Mouse (Mus musculus) c-Kit-positive CD71-positive TER-119-negative erythroid progenitor cells, embryonic 14.5 days (primary cell): Measurements from ENCODE around the gene Gucd1.
"Not testable (repeated sequence)": the region's sequence is repeated elsewhere in the genome, so short reads cannot be mapped to it uniquely, and the experiment has no call there.

Experiments
- DNase-seq: peaks from one replicate; pipeline ENCODE4 v3.0.0-alpha.2; 2013; ENCODE audit warnings: low read depth

Gene Gucd1

GRCm38 (mm10) chr10:75365231-75365633 is 152.5 kb downstream of the Gucd1 start:
- DNase-seq: no peak

- DNase-seq: no peak
These were observed 153.0 kb downstream of the Gucd1 start for GRCm38 (mm10) chr10:75364796-75365195.

DNA sequence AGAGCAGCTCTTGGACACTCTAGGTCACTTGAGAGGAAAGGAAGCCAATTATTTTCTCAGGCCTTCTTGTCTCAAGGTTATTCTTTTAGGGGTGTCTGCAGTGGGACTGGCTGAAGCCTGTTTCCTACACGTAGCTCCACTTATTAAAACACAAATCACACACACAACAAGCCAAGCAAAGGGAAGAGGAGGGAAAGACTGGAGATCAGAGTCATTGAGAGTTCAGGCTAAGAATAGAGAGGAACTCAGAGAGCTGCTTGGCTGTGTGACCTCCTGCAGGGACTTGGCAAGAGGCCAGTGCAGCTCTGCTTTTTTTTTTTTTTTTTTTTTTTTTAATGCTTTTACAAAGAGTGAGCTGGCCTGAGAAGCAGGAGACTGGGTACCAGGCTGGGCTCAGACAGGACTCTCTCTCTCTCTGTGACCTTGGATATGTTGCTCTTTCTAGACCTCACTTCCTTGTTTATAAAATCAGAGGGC is 153.5 kb downstream of the Gucd1 start:
- not testable (repeated sequence) for DNase-seq

- no peak for DNase-seq
These were observed 162.4 kb downstream of the Gucd1 start for GRCm38 (mm10) chr10:75355341-75355740.

- not testable (repeated sequence) for DNase-seq
These were observed 163.9 kb downstream of the Gucd1 start for GRCm38 (mm10) chr10:75353838-75354241.

DNA sequence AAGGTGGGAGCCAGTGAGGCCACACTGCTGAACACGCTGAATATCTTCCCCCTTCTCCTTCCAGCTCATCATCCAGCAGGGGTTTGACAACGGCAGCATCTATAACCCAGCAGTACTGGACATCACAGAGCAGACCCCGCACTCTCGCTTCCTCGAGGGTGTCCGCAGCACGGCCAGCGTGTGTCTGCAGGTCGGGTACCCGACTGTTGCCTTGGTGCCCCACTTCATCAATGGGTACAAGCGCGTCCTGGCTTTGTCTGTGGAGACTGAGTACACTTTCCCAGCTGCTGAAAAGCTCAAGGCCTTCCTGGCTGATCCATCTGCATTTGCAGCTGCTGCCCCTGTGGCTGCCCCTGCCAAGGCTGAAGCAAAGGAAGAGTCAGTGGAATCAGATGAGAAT is 165.2 kb downstream of the Gucd1 start:
- DNase-seq: no peak

GRCm38 (mm10) chr10:75350564-75350963 is 167.2 kb downstream of the Gucd1 start:
- no peak for DNase-seq

DNA sequence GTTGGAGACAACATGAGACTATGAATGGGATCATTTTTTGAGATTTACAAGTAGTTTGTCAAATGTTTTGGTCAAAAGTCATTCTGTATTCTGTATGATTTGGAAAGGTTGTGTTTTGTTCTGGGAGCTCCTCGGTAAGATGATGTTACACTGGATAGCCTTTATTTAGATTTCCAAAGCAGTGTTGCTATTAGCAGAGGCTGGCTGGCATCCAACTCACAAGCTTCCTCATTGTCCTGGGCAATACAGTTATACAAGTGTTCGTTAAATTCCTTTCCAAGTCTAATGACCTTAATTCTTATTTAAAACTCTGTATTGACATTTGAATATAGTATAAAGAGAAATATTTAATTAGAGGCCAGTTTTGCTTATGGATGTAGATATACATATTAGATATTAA is 172.5 kb downstream of the Gucd1 start:
- DNase-seq: no peak

DNA sequence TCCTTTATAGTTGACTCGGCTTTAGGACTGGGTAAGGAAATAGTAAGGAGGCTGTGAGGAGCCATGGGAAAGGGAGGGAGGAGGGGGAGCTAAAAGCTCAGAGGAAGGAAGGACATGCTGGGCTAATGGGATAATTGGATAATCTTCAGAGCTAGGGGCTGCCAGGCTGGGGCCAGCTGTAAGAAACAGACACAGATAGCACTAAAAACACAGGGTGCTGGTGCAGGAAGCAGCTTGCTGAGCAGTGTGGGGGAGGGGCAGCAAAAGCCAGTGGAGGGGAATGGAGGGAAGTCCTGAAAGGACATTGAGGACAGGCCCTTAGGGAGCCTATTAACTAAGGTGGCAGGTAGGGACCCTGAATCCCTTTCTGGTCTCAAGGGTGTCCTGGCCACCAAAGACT is 173.2 kb downstream of the Gucd1 start:
- not testable (repeated sequence) for DNase-seq

GRCm38 (mm10) chr10:75341936-75342335 is 175.8 kb downstream of the Gucd1 start:
- DNase-seq: no peak

- DNase-seq: no peak
These were observed 178.4 kb downstream of the Gucd1 start for GRCm38 (mm10) chr10:75339377-75339776.

- DNase-seq: no peak
These were observed 178.9 kb downstream of the Gucd1 start for GRCm38 (mm10) chr10:75338852-75339251.

- no peak for DNase-seq
These were observed 180.5 kb downstream of the Gucd1 start for GRCm38 (mm10) chr10:75337231-75337630.

GRCm38 (mm10) chr10:75335075-75335474 is 182.7 kb downstream of the Gucd1 start:
- DNase-seq: no peak

DNA sequence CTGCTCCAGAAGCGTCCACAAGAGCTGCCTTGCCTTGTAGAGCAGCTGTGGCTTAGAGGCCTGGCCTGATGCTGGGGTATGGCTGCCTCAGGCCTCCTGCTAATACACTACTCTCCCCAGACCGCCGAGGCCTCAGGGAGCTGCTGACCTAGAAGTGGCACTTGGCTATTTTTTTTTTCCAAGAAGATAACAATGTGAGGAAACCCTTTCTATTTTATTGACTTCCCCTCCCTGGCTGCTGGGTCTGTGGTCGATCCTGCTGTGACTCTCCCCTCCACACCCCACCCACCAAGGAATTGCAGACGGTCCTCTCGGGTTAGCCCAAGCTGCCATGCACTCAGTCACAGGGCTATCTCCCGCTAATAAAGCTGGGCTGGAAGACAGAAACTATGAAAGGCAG is 183.6 kb downstream of the Gucd1 start:
- DNase-seq: no peak

DNA sequence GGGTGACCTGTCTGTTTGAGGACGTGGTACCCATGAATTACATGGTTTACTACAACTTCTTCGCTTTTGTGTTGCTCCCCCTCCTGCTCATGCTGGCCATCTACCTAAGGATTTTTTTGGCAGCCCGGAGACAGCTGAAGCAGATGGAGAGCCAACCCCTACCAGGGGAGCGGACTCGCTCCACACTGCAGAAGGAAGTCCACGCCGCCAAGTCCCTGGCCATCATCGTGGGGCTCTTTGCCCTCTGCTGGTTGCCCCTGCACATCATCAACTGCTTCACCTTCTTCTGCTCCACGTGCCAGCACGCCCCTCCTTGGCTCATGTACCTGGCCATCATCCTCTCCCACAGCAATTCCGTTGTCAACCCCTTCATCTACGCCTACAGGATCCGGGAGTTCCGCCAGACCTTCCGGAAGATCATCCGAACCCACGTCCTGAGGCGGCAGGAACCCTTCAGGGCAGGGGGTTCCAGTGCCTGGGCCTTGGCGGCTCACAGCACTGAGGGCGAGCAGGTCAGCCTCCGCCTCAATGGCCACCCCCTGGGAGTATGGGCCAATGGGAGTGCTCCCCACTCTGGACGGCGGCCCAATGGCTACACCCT is 184.5 kb downstream of the Gucd1 start:
- DNase-seq: no peak

- no peak for DNase-seq
These were observed 185.5 kb downstream of the Gucd1 start for GRCm38 (mm10) chr10:75332268-75332667.

DNA sequence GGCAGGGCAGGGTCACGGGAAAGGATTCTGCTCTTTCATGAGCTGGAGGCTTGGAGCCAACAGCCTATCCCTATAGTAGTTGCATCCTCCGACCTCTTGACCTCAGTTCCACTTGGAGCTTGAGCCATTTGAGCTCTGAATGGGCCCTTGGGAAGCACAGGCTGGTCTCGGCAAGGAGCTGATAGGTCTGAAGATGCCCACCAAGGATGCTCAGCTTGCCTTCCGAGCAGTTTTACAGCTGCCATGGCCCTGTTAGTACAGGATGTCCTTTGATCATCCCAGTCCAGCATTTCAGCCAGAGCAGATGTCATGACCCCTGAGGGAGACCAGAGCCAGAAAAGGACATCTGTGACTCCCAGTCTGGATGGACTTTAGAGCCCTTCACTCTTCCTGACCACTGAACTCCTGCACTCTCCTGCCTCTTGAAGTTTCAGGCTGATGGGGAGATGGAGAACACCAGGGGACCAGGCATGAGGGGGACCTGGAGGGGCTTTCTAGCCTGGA is 189.5 kb downstream of the Gucd1 start:
- no peak for DNase-seq

- DNase-seq: no peak
These were observed 190.7 kb downstream of the Gucd1 start for GRCm38 (mm10) chr10:75327081-75327480.

DNA sequence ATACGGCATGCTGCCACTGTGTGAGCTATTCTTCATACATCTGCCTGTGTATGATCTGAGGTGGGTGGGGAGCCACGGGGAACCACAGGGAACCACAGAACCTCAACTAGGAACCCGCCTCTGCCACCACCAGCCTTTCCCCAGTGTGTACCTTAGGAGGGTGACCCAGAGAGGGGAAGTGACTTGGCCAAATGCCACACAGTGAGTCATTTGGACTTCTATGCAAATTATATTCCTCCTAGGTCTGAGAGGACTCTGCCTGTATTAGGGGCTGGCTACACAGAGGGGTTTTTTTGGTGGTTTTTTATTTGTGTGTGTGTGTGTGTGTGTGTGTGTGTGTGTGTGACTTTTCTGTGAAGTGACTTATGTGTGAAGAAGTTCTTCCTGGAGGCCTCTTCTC is 191.2 kb downstream of the Gucd1 start:
- no peak for DNase-seq

DNA sequence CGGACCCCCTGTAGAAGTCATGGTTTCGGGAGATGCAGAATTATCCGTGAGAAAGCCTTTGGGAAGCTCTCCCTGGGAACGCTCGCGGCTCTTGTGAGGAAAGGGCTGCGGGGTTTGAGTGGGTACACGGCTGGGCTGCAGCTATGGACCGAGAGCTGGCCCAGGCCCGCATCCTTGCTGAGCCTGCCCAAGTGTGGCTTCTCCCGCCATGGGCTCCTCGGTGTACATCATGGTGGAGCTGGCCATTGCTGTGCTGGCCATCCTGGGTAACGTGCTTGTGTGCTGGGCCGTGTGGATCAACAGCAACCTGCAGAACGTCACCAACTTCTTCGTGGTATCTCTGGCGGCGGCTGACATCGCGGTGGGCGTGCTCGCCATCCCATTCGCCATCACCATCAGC is 192.0 kb downstream of the Gucd1 start:
- DNase-seq: no peak

GRCm38 (mm10) chr10:75324391-75324790 is 193.4 kb downstream of the Gucd1 start:
- no peak for DNase-seq

DNA sequence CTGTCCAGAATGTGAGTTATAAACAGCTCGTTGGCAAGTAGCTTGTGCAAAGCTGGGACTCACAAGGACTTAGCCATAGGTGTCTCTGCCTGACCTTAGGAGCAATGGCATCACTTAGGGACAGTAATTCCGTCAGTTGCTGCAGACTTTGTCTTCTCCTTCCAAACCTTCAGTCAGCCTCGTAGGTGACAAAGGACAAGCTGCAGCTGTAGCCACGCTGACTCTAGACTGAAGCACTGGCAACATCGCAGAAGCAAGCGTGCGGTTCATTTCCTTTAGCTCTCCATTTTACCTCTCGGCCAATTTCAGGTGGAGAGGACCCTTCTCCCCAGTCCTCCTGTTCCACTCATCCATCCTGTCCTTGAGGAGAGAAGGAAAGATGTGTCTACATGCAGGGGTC is 193.8 kb downstream of the Gucd1 start:
- no peak for DNase-seq

GRCm38 (mm10) chr10:75322966-75323365 is 194.8 kb downstream of the Gucd1 start:
- DNase-seq: no peak
